Mouse (Mus musculus) kidney, postnatal 14 days (tissue): Measurements from ENCODE around the gene Mbd3l1.

Experiments used
- DNase-seq: peaks from one replicate; pipeline ENCODE4 v3.0.0; 2022; ENCODE audit warnings: mixed read lengths

The Mbd3l1 gene

DNA sequence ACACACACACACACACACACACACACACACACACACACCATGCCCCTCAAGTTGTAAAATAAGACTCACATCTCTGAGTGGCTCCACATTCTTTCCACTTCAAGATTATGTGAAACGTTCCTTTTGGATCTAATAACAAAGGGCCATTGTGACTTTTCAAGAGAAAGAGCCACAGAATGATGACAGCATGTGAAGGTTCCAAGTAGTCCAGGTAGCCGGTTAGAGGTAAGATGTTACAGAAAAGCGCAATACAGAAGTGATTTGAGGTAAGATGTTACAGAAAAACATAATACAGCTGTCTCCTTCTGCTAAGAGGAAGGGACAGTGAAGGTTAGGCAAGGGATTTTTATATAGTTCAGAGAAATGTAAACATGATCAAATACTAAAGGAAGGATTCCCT is at the start of gene Mbd3l1, which contains the start of gene Zfp558:
Mbd3l1 (plus strand) TSS at position 192 of the 400 bp plus-strand sequence.
Zfp558 (minus strand) TSS at position 101 of the 400 bp plus-strand sequence.
- DNase-seq: no peak

DNA sequence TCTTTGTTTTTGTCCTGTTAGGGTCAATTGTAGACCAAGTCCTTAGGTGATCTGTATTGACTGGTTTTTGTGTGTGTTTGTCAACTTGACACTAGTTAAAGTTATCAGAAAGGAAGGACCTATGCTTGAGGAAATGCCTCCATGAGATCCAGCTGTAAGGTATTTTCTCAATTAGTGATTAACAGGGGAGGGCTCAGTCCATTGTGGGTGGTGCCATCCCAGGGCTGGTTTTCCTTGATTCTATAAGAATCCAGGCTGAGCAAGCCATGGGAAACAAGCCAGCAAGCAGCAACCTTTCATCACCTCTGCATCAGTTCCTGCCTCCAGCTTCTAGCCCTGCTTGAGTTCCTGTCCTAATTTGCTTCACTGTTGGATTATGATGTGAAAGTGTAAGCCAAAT is 47.8 kb upstream of the Mbd3l1 start, which contains the start of gene Mbd3l2:
Mbd3l2 (plus strand) TSS at position 301 of the 400 bp plus-strand sequence.
- DNase-seq: no peak

DNA sequence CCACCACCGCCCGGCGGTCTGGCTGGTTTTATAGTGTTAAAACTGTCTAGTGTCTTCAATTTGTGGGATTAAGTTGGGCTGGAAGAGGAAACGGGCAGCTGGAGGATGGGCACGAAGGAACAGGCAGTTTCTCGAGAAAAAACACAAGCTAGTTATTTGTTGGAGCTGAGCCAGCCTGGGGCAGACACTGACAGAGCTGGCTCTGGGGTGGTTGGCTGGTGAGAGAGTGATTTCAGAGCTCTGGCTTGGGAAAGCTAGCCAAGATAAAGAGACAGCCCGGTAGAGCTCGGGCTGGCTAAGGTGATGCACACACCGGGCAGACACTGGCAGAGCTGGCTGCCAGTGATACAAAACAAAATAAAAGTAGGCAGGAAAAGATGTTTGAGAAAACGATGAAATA is 46.5 kb upstream of the Mbd3l1 start:
- DNase-seq: no peak

DNA sequence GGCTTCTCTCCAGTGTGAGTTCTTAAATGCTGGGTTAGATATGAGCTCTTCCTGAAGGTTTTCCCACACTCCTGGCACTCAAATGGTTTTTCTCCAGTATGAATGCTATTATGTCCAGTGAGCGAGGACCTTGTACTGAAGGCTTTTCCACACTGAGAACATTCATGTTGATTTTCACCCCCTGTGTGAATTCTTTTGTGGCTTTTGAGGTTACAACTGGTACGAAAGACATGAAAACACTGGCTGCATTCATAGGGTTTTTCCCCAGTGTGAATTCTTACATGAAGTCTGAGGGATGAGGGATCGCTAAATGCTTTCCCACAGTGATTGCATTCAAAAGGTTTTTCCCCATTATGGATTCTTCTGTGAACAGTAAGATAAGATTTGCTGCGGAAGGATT is 21.6 kb upstream of the Mbd3l1 start:
- no peak for DNase-seq

DNA sequence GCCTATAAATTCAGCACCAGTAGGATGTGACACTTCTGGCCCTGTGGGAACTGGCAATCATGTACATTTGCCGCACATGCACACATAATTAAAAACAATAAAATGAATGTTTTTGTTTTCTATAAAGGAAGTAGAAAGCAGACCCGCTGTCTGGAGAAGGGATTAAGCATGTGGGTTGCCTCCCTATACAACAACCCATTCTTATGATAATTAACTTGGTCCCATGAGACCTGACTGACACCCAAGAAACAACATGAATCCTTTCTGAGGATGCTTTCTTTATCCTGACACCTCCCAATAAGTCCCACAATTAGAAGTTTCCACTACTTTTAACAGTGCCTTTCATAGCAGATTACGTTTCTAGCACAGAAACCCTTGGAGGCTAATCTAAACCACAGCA is 10.8 kb upstream of the Mbd3l1 start:
- no peak for DNase-seq

DNA sequence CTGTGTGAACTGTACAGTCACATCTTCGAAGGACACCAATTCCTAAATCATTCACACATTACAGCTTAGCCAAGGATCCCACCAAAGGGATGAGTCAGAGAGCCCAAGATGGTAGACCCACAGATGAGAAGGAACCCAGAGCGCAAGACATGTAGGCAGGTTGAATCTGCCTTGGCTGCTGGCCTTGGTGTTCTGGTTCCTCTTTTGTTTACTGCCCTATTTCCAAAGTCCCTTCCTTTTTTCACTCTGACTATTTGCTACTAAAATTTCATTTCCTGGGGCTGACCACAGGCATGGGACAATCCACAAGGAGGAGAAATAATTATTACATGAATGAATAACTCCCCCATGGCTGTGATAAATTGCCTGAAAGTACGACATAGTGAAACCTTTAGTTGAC is 10.2 kb upstream of the Mbd3l1 start:
- DNase-seq: no peak

DNA sequence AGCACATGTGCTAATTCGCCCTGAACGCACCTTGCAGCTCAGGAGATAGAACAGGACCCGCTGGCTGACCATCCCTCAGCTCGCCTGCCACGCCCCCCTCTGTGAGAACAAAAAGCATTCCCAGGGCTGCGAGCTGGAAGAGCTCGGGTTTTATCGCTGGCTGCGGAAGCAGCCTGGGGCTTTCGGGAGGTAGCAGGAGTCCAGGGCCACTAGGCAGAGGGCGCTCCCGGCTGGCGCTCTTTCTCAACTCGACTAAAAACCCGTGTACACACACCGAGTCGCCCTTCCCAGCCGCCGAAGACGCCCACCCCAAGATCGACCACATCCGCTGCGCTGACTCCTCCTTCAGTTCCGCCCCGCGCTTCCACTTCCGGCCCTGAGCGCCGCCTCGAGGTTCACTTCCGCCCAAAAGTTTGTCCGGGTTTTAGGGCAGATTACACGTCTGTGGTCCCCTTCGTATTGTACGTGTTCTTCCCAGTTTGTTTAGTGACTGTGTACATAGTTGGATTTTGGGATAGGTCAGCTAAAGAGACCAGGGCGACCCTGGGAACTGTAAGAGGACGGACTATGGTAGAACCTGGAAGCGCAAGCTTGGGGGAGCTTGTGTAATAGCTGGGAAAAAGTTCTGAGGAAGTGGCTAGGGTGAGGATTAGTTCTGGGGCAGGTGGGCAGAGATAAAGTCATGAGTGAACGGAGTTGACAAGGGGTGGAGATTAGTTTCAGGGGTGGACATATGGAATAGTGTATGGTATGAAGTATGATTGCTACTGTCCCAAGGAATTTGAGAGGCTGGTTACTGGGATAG is 4.6 kb upstream of the Mbd3l1 start:
- DNase-seq: peak; percentile 74

DNA sequence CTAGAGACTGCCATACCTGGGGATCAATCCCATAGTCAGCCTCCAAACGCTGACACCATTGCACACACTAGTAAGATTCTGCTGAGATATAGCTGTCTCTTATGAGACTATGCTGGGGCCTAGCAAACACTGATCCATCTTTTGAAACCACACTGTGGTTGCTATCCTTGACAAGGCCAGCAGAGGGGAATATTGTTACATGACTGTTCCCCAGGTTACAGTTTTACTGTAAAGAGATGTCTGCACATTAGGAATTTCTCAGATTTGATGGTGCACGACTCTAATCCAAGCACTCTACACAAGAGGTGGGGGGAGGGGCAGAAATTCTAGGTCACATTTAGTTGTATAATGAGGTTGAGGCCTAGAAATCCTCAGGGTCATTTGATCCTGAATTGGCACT is 29.9 kb downstream of the Mbd3l1 start:
- DNase-seq: no peak
